Mouse (Mus musculus): ENCODE results near the gene Cpeb2. TPM values are rescaled to one million over a fixed set of nuclear protein-coding genes. Genes with fewer than 3 reads are reported as not detected.

Cpeb2 gene
- polyA plus RNA-seq, 1 experiment from 2014 or later, result 1.1 TPM

DNA sequence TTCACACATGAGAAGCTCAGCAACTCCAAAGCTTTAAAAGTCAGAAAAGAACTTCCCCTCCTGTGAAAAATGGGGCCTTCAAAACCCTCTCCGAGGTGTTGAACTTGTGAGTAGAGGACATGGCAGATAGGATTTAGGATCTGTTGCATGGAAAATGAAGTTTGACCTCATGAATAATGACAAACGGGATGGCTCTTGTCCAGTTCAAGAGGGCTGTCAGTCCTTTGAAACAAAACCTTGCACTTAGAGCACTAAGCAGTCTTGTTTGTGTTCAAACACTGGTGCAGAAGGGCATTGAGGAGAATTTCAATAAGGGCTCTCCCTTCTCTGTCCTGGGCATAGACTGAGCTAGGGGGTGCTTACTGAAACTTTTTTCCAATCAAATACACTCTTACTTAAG lies 1.9 kb upstream of the Cpeb2 start:
- H3K4me3 ChIP-seq, result no peak overlapping the region
- 71% methylated on average over 2 of the region's 2 CpGs for WGBS
- H3K27me3 ChIP-seq (ENCODE audit: poor library complexity, severe bottlenecking), result peaks cover 31% of the 10 kb centered on the region
- H3K9me3 ChIP-seq, result no peaks in the 10 kb centered on the region
- no peaks in the 10 kb centered on the region for H3K36me3 ChIP-seq (replicated peaks)
- no peak overlapping the region for H3K27ac ChIP-seq
- no peak for DNase-seq (ENCODE audit: extremely low spot score, low spot score)
- peaks cover 16% of the 10 kb centered on the region for H3K4me1 ChIP-seq

DNA sequence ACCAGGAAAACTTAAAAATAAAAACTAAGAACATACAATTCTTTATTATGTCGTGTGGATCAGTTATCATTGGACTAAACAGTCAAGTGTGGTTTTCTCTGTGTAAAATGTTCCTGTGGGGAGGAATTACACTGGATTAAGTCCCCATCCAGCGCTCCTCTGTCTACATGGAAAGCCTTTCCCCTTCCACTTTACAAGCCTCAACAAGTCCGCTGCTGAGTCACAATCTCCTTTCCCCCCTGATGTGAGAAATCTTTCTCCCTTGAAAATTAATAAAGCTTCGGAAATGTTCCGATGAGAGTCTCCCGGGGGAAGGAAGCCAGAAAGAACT lies 856 bp upstream of the Cpeb2 start:
- H3K9me3 ChIP-seq, result no peaks in the 10 kb centered on the region
- 3% methylated on average over 6 of the region's 6 CpGs for WGBS
- no peak for DNase-seq (ENCODE audit: extremely low spot score, low spot score)
- peaks cover 17% of the 10 kb centered on the region for H3K4me1 ChIP-seq
- H3K27ac ChIP-seq, result peak overlapping the region; percentile 93
- H3K4me3 ChIP-seq, result peak overlapping the region; percentile 81
- H3K27me3 ChIP-seq (ENCODE audit: poor library complexity, severe bottlenecking), result peaks cover 41% of the 10 kb centered on the region
- H3K36me3 ChIP-seq (replicated peaks), result no peaks in the 10 kb centered on the region

DNA sequence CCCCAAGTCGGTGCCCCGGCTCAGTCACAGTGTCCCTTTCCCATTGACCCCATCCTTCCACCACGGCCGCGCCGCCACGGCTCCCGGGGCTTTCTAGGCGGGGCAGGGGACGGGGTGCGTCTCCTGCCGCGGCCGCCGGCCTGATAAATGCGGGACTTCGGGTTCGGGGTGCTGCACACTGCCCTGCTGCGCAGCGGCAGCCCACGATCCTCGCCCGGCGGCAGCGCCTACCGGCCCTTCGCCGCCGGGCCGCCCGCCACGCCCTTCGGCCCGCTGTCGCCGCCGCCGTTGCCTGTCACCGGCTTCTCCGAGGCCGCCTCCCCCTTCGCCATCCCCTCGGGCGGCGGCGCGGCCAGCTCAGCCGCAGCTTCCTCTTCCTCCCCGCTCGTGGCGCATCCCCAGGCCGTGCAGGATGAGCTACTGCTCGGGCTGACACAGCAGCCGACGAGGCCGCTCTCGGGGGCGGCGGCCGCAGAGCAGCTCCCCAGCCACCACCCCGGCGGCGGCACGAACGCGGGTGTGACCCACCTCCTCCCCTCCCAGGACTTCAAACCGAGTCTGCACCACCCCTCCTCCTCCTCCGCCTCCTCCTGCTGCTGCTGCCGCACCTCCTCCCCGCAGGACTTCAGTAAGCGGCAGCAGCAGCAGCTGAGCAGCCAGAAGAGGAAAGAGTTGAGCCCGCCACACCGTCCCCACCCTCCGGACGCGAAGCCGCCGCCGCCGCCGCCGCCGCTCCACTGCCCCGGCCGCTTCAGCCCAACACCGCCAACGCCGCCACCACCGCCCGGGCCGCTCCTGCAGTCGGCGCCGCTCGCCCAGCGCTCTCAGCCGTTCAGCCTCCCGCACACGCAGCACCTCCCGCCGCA lies 579 bp downstream of the Cpeb2 start:
- Histone ChIP-seq H3K27me3 (ENCODE audit: poor library complexity, severe bottlenecking) (peaks cover 48% of the 10 kb centered on the region), H3K36me3 (replicated peaks) (no peaks in the 10 kb centered on the region), H3K4me1 (peaks cover 17% of the 10 kb centered on the region), H3K9me3 (no peaks in the 10 kb centered on the region), H3K4me3 (peak overlapping the region; percentile 81), H3K27ac (peak overlapping the region; percentile 93)
- 0% methylated on average over 91 of the region's 101 CpGs for WGBS
- DNase-seq (ENCODE audit: extremely low spot score, low spot score), result peak; percentile 65

DNA sequence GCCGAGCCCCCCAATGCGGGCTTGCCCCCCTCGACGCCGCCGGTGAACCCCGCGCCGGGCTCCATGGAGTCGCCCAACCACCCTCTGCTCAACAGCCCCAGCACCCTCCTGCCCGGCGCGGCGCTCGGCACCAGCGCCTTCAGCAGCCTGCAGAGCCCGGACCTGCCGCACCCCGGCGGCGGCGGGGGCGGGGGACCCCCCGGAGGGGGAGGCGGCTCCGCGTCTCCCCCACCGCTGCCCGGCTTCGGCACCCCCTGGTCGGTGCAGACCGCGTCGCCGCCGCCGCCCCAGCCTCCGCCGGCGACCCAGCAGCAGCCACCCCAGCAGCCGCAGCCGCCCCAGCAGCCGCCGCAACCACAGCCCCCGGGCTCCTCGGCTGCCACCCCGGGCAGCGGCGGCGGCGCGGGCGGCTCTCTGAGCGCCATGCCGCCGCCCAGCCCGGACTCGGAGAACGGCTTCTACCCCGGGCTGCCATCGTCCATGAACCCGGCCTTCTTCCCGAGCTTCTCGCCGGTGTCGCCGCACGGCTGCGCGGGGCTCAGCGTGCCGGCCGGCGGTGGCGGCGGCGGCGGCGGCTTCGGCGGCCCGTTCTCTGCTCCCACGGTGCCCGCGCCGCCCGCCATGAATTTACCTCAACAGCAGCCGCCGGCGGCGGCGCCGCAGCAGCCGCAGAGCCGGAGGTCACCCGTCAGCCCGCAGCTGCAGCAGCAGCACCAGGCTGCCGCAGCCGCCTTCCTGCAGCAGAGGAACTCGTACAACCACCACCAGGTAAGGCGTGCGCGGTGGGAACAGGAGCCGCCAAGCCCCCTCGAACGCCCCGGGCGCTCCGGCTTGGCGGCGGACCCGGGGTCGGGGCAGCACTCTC lies 1.6 kb downstream of the Cpeb2 start:
- Histone ChIP-seq H3K36me3 (replicated peaks) (no peaks in the 10 kb centered on the region), H3K27me3 (ENCODE audit: poor library complexity, severe bottlenecking) (peaks cover 44% of the 10 kb centered on the region), H3K9me3 (no peaks in the 10 kb centered on the region), H3K4me3 (peak overlapping the region; percentile 81), H3K27ac (peak overlapping the region; percentile 93), H3K4me1 (peaks cover 17% of the 10 kb centered on the region)
- DNase-seq (ENCODE audit: extremely low spot score, low spot score), result peak; percentile 53
- WGBS, result under 1% methylated on average over 113 of the region's 113 CpGs

DNA sequence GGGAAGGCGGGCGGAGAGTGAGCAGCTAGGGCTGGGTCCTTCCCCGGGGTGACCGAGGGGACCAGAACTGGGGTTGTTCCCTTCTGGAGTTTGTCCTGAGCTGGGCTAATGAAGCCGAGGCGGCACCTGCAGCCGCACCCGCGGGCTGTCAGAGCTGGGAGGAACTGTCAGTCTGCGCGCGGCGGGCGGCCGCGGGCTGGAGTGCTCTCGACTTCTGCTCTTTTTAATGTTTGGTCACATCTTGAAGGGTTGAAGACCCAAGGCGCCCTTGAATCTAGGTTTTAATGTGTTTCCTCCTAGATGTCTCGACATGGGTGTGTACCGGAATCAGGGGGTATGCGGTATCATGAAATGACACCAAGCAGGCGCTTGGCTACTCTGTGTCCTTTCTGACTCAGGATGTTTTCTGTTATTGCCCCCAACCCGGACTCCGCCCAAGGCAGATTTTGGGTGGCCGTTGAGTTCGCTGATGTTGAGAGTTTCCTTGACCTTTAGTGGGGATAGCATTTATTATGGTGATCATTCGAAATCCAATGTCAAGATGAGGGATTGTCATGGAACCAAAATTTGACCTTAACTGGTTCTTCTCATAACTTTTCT lies 2.3 kb downstream of the Cpeb2 start:
- Histone ChIP-seq H3K9me3 (no peaks in the 10 kb centered on the region), H3K36me3 (replicated peaks) (no peaks in the 10 kb centered on the region), H3K27ac (peak overlapping the region; percentile 93), H3K4me1 (peaks cover 17% of the 10 kb centered on the region), H3K27me3 (ENCODE audit: poor library complexity, severe bottlenecking) (peaks cover 41% of the 10 kb centered on the region), H3K4me3 (peak overlapping the region; percentile 81)
- WGBS, result 2% methylated on average over 26 of the region's 27 CpGs
- DNase-seq (ENCODE audit: extremely low spot score, low spot score), result peak; percentile 45

DNA sequence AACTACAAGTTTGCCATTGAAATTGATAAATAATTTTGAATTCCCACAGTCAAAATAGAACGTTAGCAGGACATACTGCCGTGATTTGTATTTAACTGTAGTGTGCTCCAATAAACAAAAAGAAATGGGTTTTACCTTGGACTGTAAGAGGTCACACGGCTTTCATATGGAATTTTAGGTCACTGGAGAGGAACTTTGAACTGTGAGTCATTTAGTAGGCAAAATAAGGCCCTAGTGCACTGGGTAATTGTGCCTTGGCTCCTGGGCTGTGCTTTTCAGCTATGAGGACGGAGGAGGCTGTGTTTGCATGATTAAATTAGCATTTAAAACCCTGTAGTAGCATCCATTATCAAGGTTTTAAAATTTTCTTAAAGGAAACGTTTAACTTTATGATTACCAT lies 3.0 kb downstream of the Cpeb2 start:
- no peaks in the 10 kb centered on the region for H3K36me3 ChIP-seq (replicated peaks)
- no peak for DNase-seq (ENCODE audit: extremely low spot score, low spot score)
- no peak overlapping the region for H3K27ac ChIP-seq
- peaks cover 34% of the 10 kb centered on the region for H3K27me3 ChIP-seq (ENCODE audit: poor library complexity, severe bottlenecking)
- H3K4me1 ChIP-seq, result peaks cover 17% of the 10 kb centered on the region
- H3K9me3 ChIP-seq, result no peaks in the 10 kb centered on the region
- 35% methylated on average over 5 of the region's 5 CpGs for WGBS
- H3K4me3 ChIP-seq, result peak overlapping the region; percentile 81

DNA sequence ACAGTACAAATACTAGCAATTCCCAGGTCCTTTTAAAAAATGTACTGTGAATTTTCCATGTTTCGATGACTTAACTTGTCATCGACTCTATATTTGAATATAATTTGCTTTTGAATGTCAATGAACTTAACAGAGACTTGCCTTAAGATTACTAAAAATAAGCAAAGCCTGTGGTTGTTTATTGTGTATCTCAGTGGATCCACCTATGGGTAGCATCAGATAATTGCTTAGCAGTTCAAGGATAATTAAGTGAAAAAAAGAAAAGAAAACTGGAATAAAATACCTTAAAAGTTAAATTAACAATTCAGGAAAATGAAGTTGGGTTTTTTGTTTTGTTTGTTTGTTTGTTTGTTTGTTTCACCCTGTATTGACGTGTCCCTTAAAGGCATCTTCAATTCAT lies 3.5 kb downstream of the Cpeb2 start:
- WGBS, result 78% methylated on average over 3 of the region's 3 CpGs
- Histone ChIP-seq H3K27me3 (ENCODE audit: poor library complexity, severe bottlenecking) (peaks cover 29% of the 10 kb centered on the region), H3K4me3 (no peak overlapping the region), H3K4me1 (peaks cover 17% of the 10 kb centered on the region), H3K36me3 (replicated peaks) (no peaks in the 10 kb centered on the region), H3K27ac (no peak overlapping the region), H3K9me3 (no peaks in the 10 kb centered on the region)
- no peak for DNase-seq (ENCODE audit: extremely low spot score, low spot score)

DNA sequence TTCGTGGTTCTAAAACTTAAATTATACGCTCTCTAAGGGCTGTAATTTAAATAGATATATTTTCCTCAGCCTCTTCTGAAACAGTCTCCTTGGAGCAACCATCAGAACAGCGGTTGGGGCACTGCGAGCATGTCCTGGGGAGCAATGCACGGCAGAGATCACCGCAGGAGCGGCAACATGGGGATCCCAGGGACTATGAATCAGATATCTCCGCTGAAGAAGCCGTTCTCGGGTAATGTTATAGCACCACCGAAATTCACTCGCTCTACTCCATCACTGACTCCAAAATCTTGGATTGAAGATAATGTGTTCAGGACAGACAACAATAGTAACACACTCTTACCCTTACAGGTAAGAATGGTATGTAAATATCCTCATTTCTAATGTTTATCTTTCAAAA lies 4.3 kb downstream of the Cpeb2 start:
- H3K27ac ChIP-seq, result no peak overlapping the region
- H3K27me3 ChIP-seq (ENCODE audit: poor library complexity, severe bottlenecking), result peaks cover 28% of the 10 kb centered on the region
- DNase-seq (ENCODE audit: extremely low spot score, low spot score), result no peak
- H3K4me3 ChIP-seq, result no peak overlapping the region
- peaks cover 16% of the 10 kb centered on the region for H3K4me1 ChIP-seq
- no peaks in the 10 kb centered on the region for H3K36me3 ChIP-seq (replicated peaks)
- WGBS, result 58% methylated on average over 12 of the region's 12 CpGs
- H3K9me3 ChIP-seq, result no peaks in the 10 kb centered on the region

DNA sequence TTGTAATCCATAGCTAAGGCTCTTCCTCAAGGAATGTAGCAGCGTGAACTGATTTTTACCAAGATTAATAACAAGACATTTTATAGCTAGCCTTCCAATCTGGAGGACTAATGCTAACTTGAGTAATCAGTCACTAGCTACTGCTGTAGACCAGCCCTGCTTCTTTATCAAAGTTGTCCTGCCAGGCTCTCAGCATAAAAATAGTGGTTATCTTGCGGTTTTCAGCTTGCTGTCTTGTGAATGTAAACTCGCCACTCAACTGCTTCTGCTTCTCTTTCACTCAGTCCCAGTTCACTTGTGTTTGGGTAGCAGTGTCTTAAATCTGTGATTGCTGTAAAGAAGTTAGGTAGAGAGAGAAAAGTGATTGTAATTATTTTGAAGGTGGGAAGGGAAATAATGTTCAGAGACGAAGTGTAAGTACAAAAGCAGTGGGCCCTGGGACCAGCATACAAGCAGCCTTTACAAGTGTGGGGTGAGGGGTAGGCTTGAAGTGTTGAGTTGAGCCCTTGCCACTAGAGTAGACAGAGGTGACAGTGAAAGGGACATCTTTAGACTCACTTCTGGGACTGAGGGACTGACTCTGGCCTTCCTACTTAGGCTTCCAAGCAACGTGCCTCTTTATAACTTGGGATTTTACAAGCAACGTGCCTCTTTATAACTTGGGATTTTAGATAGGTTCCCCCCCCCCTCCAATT lies 6.3 kb downstream of the Cpeb2 start:
- DNase-seq (ENCODE audit: extremely low spot score, low spot score), result no peak
- Histone ChIP-seq H3K27ac (no peak overlapping the region), H3K9me3 (no peaks in the 10 kb centered on the region), H3K4me1 (peaks cover 14% of the 10 kb centered on the region), H3K27me3 (ENCODE audit: poor library complexity, severe bottlenecking) (peaks cover 28% of the 10 kb centered on the region), H3K4me3 (no peak overlapping the region), H3K36me3 (replicated peaks) (no peaks in the 10 kb centered on the region)
- WGBS, result 86% methylated on average over 6 of the region's 6 CpGs

DNA sequence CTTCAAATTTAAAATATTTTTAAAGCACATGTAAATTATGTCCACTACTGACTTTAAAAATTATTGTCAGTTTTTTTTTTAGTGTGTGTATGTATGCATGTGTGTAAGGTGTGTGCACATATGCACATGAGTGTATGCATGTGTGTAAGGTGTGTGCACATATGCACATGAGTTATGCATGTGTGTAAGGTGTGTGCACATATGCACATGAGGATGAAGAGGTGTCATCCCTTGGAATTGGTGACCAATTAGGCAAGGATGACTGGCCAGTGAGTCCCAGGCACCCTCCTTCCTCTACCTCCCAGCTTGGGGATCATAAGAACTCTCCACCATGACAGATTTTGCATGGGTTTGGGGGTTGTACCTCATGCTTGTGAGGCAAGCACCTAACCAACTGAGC lies 7.8 kb downstream of the Cpeb2 start:
- peaks cover 5% of the 10 kb centered on the region for H3K4me1 ChIP-seq
- no peaks in the 10 kb centered on the region for H3K9me3 ChIP-seq
- no peak overlapping the region for H3K4me3 ChIP-seq
- H3K27me3 ChIP-seq (ENCODE audit: poor library complexity, severe bottlenecking), result peaks cover 20% of the 10 kb centered on the region
- no peak for DNase-seq (ENCODE audit: extremely low spot score, low spot score)
- no peak overlapping the region for H3K27ac ChIP-seq
- H3K36me3 ChIP-seq (replicated peaks), result no peaks in the 10 kb centered on the region

DNA sequence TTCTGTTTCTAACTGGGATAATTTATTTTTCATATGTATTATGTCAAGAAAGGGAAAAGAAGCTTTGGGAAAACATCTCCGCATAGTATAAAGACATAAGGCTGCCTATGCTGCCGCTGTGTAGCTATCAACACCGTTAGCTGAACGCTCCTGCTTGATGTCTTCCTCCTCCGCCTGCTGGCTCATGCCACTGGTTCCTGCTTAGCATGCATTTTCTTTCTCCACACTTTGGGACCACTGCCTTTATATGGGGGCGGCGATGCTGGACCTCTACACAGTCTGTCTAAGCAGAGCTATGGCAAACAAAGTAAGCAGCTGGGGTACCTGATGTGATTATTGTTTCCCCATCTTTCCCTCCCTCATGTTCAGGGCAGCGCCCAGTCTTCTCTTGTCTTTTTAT lies 13.3 kb downstream of the Cpeb2 start:
- 91% methylated on average over 8 of the region's 8 CpGs for WGBS

DNA sequence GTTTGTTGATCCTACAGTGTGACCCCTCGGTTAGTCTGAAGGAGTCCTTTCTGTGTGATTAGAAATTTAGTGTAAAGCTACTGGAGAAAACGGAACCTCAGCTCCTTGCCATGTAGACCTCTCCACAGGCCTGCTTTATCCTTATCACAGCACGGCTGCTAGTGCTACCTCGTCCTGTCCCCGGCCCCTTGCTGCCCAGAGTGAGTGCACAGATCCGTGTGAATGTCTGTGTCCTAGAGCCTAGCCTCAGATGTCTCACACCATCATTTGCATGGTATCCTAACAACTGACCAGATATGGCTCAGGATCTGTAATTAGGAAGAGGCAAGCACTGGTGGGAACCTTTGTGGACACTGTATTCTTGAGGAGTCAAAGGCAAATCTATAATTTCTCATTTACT lies 14.0 kb downstream of the Cpeb2 start:
- no peaks in the 10 kb centered on the region for H3K36me3 ChIP-seq (replicated peaks)
- no peak for DNase-seq (ENCODE audit: extremely low spot score, low spot score)
- H3K27ac ChIP-seq, result no peak overlapping the region
- no peaks in the 10 kb centered on the region for H3K27me3 ChIP-seq (ENCODE audit: poor library complexity, severe bottlenecking)
- H3K4me1 ChIP-seq, result no peaks in the 10 kb centered on the region
- H3K9me3 ChIP-seq, result no peaks in the 10 kb centered on the region
- WGBS, result 89% methylated on average over 6 of the region's 6 CpGs
- no peak overlapping the region for H3K4me3 ChIP-seq

More for the DNA sequence above, 13.3 kb downstream of the Cpeb2 start:
- Histone ChIP-seq H3K4me1 (no peaks in the 10 kb centered on the region), H3K36me3 (replicated peaks) (no peaks in the 10 kb centered on the region), H3K9me3 (no peaks in the 10 kb centered on the region), H3K27me3 (ENCODE audit: poor library complexity, severe bottlenecking) (no peaks in the 10 kb centered on the region), H3K4me3 (no peak overlapping the region), H3K27ac (no peak overlapping the region)
- DNase-seq (ENCODE audit: extremely low spot score, low spot score), result no peak

Data from forebrain, embryonic 10.5 days (tissue).